Mouse (Mus musculus) T-helper 2 cell (primary cell): ENCODE results near the gene Gcfc2.

ENCODE experiments used
- in situ Hi-C: fragments of 300-600 bp; cut with MboI, MseI; formaldehyde crosslinking; loops from one replicate; pipeline ENCODE4 v1.15.1; 2025; ENCODE audit warnings: high pct_unique_total_duplicates

The Gcfc2 gene

DNA sequence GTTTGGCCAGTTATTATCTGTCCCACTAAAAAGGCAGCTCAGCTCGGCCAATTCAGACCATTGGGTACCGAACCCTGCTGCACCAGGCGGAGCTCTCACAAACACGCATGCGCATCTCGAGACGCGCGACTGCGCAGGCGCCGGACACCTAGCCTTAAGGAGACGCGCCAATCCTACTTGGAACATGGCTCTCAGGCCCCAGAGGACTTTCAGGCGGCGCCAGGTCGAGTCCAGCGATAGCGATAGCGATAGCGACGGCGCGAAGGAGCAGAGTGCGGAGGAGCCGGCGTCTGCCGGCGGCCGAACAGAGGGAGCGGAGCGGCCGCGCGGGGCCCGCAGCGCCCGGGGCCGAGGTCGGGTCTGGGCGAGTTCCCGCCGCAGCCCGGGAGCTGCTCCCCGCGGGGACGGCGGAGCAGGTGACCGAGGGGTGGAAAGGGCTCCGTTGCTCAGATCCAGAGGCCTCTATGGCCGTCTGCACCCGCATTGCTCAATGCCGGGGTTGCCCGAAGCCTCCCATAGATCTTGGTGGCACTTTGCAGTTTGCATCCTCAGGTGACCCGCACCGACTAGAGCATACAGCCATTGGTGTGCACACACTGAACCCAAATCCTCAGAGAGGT, at the start of gene Gcfc2:
Gene Gcfc2, plus strand, starts transcription at position 147 of the 620 bp plus-strand sequence.
- in situ Hi-C loops = no loop called here

DNA sequence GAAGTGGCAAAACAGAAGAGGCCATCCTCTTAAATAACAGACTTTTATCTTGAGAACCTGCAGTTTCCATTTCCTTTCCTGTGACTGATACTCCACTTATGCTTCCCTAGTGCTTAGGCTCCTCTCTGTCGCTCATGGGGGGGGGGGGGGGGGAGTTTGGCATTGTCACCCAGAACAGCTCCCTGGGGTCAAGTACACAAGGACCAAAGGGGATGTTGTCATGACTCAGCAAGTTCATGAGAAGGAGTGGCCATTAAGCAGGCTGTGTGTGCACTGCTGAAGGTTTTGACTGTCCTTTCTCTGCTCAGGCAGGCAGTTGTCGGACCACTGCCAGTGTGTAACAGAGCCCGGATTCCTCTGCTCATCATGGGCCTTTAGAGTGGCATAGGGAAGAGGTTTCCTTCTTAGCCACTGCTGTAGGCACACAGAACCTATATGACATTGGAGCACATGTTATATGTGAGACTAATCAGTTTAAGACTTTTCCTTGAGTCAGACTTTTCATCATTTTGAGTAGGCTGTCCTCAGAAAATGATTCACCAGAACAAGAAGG, 27.7 kb upstream of the Gcfc2 start:
- in situ Hi-C loops = no loop called here

DNA sequence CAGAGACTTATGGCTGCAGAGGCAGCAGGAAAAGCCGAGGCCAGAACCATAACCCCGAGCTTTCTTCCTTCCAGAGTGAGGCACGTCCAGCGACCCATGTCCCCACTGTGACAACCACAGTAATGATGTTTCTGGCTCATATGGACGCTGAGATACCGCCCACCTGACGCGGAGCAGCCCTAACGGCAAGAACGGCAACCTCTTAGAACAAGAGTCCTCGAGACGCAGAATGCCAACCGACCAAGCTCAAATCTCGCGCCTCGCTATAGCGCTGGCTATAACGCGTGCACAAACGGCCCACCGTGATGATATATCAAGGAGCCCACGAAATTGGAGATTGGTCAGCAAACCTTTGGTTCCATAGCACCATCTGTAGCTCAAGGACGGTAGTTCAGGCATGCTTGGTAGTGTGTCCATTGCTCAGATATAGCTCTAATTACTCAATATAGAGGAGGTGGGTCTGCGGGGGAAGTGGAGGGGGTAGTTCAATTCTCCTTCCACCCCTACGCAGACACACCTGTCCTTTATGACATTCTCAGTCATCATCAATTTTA, 13.1 kb upstream of the Gcfc2 start:
- in situ Hi-C loops = no loop called here

DNA sequence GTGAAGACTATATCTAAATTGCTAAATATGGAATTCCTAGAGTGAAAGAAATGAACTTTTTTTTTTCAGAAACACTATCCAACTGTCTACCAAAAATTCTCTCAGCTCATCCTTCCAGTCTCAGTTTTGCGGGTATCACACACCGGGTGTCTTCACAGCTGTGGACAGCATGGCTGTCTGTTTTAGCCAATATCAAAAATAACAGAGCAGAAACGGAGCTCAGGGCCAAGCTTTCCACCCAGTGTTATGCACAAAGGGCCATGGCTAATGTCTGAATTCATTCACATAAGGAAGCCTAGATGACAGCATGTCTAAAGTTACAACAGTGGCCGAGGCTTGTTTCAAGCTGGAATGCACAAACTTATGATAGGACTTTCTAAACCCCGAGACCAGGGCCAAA, 12.2 kb upstream of the Gcfc2 start:
- in situ Hi-C loops = no loop called here

DNA sequence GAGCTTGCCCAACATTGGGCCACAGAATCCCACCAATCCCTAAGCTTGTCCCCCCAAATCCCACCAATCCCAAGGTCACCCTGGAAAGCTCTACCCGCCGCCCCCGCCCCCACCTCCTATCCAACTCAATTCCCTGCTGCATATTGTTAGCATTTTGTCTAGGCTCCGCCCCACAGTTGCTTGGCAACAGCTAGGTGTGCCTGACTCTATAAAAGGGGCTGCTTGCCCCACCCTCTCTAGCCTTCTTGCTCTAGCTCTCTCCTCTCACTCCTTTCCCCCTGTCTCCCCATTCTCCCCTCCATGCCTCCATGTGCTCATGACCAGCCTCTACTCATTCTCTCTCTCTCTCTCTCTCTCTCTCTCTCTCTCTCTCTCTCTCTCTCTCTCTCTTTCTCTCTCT, 11.8 kb upstream of the Gcfc2 start:
- in situ Hi-C loops = no loop called here

DNA sequence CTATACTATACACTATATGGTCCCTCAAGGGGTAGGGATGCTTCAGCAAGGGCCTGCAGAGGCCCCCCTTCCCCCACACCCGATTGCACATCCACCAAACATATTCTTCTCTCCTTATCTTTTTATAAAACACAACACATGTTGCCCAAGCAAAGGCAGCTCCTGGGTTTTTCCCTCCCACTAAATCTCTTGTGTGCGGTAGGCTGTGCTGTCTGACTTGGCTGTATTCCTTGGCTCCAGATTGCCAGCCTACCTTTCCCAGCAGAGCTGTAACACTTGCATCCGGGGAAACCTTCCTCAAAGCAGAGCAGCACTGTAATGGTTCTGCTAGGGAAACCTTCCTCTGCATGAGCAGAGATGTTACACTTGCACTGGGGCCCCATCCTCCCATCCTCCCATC, 11.3 kb upstream of the Gcfc2 start:
- in situ Hi-C loops = no loop called here

DNA sequence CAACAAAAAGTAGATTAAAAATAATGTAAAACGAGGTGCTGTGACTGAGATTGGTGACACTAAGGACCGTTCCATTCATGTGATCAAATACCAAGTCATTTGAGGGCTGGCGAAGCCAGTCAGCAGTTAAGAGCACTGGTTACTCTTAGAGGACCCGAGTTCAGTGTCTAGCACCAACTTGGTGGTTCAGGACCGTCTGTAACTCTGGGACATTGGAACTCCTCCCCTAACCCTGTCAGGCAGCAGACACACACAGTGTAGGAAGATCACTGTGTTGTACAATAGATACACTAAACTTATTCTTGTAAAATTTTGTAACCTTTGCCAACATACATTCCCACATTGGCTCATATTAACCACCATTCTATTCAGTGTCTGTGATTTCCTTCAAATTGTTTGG, 835 bp downstream of the Gcfc2 start:
- in situ Hi-C loops = no loop called here

DNA sequence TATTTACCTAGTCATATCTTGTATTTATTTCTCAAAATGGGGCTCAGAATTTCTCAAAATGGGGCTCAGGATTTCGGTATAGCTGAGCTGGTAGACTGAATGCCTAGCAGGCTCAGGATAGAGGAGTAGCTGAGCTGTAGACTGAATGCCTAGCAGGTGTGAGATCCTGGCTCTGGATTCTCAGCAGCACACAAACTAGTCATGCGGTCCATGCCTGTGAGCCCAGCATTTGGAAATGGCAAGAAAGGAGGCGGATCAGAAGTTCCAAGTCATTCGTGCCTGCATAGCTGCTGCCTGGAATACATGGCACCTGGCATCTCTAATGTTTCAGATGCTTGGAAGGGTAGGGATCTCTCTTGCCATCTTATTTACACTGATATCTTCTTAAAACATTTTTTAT, 5.9 kb downstream of the Gcfc2 start:
- in situ Hi-C loops = no loop called here

DNA sequence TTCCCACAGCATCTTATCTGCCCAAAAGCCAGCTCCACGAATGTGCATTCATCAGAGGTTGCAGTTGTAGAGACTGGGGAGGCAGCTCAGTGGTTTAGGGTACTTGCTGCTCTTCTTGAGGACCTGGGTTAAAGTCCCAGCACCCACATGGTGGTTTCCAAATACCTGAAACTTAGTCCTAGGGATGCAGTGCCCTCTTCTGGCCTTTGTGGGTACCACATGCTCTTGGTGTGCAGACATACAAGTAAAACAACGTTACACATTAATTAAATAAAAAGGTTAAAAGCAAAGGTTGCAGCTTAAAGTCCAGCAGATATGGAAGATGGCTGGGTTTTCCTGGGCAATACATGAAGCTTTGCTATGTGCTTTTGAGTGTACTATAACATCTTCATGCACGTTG, 9.8 kb downstream of the Gcfc2 start:
- in situ Hi-C loops = no loop called here

DNA sequence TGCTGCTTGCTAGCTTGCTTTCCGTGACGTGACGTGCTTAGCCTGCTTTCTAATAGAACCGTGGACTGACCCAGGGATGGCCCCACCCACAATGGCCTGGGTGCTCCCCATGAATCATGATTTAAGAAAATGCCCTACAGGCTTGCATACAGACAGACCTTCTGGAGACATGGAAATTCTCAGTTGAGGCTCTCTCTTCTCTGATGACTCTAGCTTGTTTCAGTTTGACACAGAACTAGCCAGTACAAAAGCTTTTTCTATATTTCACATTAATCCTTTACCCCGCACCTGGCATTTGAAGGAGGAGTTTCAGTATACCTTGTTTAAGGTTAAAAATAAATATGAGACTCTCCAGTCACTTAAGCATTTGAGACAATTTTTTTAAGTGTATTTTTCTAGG, 18.2 kb downstream of the Gcfc2 start:
- in situ Hi-C loops = no loop called here

DNA sequence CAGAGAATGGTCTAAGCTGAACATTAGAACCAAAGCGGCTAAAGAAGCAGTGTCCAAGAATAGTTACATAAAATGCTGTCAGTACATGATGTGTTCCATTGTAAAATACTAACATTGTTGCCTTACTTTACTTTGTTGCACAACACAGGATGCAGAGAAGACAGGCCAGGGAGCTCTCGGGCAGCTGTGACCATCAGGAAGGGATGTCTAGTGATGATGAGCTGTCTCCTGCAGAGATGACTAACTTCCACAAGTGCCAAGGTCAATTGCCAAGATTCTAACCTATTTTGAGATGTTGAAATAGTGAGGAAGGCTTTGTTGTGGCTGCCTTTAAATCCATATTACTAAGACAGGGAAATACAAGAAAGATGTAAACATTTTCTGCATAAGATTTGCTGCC, 19.8 kb downstream of the Gcfc2 start:
- in situ Hi-C loops = no loop called here

DNA sequence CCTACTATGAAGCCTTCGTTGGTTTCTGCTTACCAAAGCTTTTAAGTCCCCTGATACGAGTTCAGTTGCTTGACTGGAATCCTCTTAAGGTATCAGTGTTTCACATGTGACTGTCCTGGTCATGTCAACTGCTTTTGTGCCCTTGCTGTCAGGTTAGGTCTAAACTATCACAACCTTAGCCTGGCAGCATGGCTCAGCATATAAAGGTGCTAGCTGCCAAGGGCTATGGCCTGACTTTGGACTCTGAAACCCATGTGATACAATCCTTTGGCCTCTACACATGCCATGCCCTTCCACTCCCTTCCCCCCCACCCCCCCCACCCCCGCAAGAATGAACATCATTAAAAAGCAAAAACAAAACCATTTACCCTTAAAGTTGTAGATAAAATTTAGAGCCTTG, 21.0 kb downstream of the Gcfc2 start:
- in situ Hi-C loops = no loop called here

DNA sequence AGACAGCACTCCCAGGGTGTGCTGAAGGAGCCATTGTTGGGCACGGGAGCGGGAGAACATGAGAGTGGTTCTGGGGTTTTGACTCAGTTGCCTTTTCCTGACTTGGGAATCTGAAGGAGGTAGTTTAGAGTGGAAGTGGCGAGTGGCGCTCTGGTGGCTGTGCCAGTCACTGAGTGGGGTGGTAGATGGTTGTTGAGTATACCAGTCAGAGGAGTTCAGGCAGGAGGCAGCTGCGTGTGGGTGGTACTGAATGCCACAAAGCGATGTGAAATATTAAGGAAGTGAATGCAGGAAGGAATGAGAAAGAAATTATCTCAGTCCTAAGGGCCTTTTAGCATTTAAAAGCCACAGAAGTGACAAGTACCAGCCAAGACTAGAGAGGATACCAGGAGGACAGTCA, 23.4 kb downstream of the Gcfc2 start:
- in situ Hi-C loops = no loop called here

DNA sequence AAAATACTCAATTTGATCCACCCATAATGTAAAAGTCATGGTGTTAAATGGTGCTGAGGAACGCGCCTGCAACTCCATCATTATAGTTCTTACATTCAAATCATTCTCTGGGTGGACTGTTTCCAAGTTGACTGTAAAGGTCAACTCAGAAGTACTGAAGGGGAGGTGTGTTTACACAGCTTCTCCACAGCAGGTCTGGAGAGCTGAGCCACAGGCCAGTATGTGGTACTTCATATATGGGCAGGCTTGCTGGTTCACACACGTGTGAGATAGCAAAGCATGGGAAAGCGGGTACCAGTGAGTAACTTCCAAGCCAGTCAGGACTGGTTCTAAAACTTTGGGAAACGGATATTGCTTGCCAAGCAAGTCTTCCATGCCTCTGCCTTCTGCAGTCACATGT, 31.7 kb downstream of the Gcfc2 start:
- in situ Hi-C loops = no loop called here

DNA sequence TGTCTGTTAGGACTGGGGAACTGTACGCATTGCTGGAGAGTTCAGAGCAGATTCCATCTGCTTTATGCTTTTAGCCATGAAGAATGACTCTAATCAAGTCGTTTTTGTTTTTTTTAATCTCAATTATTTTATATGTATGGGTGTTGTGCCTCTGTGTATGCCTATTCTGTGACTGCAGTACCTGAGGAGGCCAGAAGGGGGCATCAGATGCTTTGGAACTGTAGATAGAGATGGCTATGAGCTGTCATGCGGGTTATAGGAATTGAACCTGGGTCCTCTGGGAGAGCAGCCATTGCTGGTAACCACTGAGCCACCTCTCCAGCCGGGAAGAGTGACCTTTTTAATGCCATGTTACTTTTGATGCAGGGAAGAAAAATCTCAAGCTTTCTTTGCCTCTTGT, 32.9 kb downstream of the Gcfc2 start:
- in situ Hi-C loops = no loop called here

DNA sequence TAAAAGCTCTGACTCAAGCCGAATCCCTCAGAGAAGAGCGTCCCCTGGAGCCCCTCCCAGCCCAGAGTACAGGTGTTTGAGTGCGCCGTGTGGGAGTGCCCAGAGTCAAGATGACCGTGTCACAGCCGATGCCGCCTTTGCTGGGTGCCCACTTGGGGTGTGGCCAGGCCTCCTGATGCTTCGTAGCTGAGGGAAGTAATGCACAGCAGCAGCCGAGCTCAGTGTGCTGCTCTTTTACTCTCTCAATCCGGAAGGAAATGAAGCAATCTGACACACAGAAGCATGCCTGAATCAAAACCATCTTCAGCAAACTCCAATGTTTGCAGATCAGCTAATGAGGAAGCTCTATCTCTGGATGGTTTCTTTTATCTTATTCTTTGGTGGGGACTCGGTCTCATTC, 34.5 kb downstream of the Gcfc2 start:
- in situ Hi-C loops = no loop called here

DNA sequence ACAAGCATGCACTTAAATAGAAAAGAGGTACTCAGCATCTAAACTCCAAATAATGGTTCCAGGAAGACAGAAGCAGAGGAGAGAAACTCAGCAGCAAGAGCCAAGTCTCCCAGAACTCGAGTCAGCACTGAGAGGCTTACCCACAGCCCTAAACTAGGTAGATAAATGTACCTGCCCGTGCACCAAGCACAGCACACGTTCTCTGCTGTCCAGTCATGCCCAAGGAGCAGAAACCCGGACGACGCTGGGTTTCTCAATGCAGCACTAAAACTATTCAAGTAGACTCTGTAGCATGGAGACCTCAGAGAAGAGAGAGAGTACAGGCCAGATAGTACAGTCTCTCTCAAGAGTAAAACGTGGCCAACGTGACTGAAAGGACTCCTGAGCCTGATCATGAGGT, 36.4 kb downstream of the Gcfc2 start:
- in situ Hi-C loops = no loop called here

DNA sequence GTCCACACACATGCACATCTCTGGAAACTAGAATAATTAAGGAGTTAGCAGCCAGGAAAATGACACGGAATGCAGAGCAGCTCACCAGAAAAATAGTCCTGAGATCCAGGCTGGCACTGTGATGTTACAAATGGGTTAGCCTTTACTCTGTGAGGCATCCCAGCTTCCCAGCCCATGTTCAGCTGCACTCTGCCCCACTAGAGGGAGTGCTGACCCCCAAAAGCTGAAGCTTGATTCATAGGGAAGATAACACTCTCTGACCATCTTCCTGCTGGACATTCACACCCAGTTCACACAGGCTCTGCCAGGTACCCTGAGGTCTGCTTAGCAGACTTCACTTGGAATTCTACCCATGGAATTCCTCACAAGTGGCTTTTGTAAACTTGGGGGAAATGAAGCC, 36.8 kb downstream of the Gcfc2 start:
- in situ Hi-C loops = no loop called here

DNA sequence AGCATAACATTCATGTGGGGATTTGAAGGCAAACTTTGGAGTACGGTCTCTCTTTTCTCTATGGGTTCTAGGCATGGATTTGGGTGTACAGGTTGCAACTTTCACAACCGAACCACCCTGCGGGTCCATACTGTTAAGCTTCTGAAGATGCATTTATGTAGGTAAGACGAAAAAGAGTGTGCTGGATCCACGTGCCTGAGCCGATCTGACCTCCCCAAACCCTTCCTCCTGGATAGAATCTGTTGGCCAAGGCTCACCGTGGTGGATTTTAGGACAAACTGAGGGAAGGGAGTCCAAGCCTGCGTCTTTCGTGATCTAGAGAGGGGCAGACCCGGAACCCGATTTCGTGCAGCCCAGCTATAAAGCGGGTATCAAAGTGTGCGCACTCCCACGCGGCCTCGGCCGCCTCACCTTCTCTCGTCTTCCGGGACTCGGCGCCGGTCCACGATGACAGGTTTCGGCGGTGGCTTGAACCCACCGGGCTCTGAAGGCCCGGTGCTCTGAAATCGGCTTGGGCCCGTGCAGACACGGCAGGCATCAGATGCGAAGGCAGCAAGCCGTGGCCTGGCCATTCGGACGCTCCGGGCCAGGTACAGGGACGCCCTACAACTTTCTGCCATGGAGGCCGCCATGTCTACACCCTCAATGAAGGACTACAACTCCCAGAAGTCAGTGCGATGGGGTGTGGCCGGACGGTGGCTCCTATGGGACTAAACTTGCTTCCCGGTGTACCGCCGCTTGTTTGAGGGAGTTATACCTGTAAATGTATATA, 42.0 kb downstream of the Gcfc2 start, which contains the start of gene Mrpl19:
Gene Mrpl19, minus strand, starts transcription at position 663 of the 772 bp plus-strand sequence.
- in situ Hi-C loops = loop anchor here (5.0 kb wide), 1 partner anchor 747 kb away; no protein-coding TSS in a partner anchor

DNA sequence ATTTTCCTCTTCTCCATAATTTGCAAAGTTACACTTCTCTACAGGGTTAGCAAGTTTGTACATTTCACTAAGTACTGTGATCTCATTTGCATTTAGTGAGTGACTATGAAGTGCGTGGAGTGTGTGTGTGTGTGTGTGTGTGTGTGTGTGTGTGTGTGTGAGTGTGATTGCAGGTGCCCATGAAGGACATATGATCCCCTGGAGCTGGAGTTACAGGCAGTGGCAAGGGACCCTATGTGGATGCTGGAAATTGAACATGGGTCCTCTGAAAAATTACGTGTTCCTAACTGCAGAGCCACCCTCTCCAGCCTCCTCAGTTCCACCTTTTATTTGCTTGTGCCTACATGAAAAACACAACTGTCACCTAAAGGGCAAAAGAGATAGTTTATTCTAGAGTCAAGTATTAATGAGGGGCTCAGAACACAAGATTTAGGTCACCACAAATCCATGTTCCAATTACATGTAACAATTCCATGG, 42.6 kb downstream of the Gcfc2 start:
- in situ Hi-C loops = loop anchor here (5.0 kb wide), 1 partner anchor 746 kb away; no protein-coding TSS in a partner anchor

DNA sequence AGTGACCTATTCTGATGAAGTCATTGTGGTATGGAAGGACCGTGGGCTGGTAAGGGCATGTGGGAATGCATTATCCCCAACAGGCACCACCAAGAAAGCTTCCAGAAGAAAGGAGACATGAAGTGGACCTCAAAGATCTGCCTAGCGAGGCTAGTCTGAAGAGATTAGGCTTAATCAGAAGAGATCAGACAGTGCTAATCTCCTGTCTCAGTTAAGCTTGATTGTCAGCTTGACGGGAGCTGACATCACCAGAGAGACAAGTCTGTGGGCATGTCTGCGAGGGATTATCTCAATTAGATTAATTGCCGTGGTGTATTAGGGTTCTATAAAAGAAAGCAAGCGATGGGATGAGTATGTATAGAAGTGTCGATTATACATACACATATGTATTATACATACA, 47.7 kb downstream of the Gcfc2 start:
- in situ Hi-C loops = no loop called here

DNA sequence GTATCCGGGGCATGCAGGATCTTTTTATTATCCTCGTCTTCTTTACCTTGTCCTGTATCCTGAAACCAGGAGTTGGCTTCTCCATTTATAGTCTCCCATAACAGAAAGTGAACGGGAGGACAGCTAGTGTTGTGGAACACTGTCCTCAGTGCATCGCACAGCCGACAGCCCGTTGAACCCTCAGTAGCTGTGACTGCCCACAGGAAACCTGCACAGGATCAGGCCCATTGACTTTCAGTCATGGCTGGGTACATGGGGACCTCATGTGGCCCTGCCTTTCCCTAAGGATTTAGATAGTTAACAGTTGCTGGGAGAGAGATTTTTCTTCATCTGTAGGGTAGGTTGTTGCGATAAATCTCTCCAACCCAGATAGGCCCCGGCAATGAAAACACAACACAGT, 49.1 kb downstream of the Gcfc2 start:
- in situ Hi-C loops = no loop called here
